Mouse (Mus musculus): ENCODE data around the gene Msi2.
A peak's percentile ranks its signal among the peaks of the same experiment; 100 is the strongest.

The Msi2 gene

GRCm38 (mm10) chr11:88718050-88718765 is at the start of gene Msi2:
Msi2 (minus strand) TSS chr11:88718513.
- peak; percentile 96 for DNase-seq

GRCm38 (mm10) chr11:88765635-88766034 is 47.3 kb upstream of the Msi2 start:
- DNase-seq: no peak

DNA sequence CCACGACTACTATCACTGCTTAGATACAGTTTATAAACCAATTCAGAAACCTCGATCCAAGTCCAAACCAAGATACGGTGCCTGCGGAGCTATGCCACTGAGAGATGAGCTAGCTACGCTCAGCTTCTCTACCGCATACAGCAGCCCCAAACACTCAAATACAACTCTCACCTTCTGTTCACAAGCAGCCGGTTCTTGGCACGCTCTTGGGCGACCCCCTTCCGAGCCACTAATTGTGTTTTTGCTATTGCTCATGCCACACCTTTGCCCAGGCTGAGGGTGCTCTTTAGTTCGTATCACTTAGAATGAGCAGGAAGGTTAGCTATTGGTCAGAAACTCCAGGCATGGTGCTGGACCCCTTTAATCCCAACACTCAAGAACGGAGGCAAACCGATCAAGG is 45.1 kb upstream of the Msi2 start:
- no peak for DNase-seq

DNA sequence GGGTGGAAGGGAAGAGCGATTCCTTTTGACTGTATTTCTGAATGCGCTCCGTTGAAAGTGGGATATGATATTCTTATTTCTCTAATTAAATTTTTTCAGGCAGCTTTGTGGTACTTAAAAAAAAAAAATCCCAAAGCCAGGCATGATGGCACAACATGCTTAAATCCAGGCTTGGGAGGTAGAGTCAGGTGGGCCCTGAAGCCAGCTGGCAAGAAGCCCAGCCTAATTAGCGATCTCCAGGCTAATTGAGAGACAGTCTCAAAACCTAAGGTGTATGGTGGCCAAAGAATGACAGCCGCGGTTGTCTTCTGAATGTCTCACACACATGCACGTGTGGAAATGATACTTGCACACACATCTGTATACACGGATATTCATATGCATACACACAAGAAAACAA is 41.2 kb upstream of the Msi2 start:
- DNase-seq: no peak

- DNase-seq: no peak
Observed at GRCm38 (mm10) chr11:88758402-88758801, 40.1 kb upstream of the Msi2 start.

- DNase-seq: no peak
Observed at GRCm38 (mm10) chr11:88745306-88745705, 27.0 kb upstream of the Msi2 start.

DNA sequence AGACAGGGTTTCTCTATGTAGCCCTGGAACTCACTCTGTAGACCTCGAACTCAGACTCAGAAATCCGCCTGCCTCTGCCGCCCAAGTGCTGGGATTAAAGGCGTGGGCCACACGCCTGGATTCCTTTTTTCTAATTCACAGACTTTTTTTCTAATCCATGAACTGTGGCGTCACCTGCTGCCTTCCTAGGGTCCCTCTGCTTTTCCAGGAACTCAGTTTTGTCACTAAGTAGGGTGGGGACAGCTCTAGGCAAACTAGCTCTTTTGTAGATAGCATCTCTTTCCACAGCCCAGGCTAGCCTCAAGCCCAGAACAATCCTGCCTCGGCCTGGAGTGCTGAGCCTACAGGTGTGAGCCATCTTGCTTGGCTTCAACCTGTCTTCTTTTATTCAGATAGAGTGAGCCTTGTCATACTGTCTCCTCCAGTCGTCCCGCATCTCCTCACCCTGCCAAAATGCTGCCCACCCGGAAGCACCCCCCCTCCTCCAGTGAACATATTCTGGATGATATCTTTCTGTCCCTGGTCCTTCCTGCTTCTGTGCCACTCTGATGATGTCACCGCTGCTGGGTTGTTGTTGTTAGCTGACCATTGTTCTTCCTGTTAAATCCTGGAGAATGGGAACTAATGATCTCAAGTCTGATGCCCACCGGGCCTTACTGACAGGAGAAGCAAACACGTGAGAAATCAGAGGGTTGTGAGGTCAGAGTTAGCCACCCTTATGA is 21.4 kb upstream of the Msi2 start:
- no peak for DNase-seq

DNA sequence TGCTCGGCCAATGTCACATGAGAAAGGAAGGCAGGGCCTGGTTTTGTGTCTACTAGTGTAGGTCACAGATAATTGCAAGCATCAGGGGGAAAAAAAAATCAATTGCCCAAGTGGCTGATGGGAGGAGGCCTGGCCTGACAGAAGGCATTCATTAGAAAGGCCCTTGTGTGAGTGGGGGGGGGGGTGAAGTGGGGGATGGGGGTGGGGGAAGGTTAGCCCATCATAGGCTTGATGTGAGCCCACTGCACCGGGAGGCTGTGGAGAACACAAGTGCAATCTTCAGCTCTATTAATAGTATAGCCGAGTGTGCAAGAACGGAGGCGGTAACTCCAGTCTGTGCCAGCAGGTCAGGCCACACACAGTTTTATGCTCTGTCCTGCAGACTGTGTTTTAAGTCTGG is 11.1 kb upstream of the Msi2 start:
- DNase-seq: no peak

GRCm38 (mm10) chr11:88728508-88728890 is 10.2 kb upstream of the Msi2 start:
- DNase-seq: peak; percentile 74

DNA sequence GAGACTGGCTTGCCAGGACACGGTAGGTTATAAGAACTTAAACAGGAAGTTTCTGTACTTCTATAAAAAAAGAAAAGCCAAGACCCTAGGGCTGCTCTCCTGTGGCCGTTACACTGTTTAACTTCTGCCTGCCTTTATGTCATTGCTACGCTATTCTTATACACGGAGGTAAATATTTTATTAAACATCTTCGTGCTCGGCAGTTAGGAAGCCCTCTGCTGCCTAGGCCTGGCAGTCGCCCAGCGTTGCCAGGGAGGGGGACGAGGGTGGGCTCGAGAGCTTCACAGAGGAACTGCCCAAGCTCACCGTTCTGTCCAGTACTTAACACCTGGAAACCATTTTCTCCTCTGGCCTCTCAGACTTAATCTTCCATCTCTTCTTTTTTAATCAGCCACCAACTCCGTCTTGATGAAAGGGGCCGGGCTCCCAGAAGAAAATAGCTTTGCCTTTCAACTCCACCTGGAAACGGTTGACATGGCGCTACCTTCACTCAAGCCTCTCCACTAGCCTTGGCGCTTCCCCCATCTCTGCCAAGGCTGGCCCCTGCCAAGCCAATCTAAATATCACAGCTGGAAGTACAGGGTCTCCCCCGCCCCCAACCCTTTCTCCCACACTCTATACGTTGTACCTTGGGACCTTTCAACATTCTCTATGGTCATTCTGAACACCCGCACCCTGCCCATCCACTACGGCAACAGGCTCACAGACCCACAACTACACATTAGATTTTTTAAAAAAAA is 9.6 kb upstream of the Msi2 start:
- no peak for DNase-seq

DNA sequence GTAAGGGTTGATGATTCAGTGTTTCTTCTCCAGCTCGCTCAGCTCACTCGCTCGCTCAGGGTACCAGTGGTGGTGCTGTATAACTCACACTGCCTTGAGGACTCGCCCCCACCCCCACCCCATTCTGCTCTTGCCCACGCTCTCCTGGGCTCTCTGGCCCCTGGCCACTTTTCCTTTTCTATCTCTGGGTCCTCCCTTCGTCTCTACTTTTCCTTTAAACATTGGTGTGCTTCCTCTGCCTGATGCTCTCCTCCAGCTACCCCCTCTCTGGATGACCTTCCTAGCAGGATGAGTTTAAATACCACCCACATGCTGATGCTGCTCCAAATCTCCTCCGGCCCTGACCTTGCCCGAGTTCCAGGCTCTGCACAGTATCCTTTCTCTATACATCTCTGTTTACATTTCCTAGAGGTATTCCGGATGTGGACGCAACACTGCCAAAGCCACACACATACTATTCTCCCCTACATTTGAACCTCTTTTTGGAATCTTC is 2.9 kb upstream of the Msi2 start:
- no peak for DNase-seq

DNA sequence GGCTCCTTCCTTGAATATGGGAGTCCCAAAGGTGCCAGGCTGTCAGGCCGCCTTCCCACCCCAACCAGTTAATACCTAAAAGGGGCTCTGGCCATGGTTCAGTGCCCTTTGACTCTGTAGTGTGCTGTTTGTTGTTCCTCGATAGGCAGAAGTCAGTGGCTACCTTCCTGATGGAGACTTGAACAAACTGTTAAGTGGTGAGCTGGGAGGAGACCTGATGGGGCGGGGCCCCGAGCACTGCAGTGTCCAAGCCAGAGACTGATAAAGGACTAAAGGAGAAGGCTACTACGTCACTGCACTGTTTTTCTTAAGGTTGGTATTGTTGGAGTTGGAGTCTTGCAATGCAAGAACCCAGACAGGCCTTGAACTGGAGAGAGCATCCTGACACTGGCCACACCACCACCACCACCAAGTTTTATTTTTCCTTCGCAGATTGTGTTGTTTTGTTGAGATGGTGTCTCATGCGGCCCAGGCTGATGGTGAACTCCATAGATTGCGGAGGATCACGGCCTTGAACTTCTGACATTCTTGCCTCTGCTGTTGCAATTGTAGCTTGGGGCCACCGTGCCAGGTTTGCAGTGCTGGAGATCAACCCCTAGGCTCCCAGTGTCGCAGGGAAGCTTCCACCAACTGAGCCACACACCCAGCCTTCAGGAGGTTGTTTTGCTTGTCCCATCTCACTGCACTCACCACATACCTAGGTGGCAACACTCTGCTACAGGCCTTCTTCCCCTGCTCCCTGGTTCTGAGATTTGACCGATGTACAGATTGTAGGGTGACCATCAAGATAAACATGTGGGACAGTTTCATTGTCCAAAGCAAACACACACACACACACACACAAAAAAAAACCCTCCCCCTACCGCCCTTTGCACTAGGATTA is 2.2 kb upstream of the Msi2 start:
- DNase-seq: no peak

GRCm38 (mm10) chr11:88719601-88720000 is 1.3 kb upstream of the Msi2 start:
- no peak for DNase-seq

DNA sequence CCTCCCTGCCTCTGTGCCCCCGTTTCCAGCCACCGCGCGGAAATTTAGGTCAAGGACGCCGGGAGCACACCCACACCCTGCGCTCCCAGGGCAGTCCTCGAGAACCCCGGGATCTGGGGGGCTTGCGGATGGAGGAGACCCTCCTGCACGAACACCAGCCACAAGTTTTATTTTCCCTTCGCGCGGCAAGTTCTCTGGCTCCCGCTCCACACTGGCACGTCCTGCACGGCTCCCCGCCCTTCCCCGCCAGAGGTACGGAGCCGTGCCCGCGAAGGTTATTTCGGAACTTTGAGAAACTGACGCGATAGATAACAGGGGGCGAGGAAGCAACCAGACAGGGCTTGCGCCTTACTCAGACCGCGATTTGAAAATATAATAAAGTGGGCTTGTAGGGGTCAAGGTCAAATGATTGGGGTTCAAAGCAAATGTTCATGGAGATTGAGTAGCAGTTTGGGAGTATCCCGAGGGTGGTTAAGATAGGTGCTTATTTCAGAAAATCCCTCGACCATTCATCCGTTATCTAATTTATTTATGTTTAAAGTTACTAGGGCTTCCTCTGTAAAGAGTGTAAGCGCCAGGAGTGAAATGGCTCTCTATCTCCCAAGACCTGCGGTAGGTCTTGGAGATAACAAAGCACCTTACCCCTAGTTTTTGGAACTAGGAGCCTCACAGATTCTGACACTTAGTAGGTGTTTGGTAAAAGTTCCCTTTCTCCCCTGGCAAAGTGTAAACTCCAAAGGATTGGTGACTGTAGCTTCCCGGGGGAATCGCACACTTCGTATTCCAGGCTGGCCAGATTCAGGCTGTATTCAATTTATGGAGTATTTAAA is 668 bp upstream of the Msi2 start:
- no peak for DNase-seq

GRCm38 (mm10) chr11:88717644-88718049 is 666 bp downstream of the Msi2 start:
- DNase-seq: no peak

- DNase-seq: peak; percentile 30
Observed at GRCm38 (mm10) chr11:88717016-88717643, 1.2 kb downstream of the Msi2 start.

GRCm38 (mm10) chr11:88716061-88716994 is 2.0 kb downstream of the Msi2 start:
- DNase-seq: peak; percentile 36

DNA sequence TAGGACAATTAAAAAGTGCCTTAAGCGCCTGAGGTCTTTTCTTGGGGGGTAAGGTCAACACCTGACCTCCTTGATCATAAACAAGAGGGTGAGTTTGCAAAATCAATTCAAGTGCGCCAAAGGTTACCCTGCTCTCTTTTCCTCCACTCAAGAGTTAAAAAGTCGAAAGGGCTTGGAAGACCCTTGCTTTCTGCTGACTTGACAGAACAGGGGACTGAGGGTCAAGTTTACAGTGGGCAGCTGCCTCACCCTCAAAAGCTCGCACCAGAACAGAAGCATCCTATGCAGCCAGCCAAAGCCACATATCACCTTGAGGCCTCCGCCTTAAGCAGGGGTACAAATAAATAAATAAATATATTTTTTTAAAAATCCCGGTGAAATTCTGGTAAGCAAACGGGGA is 3.0 kb downstream of the Msi2 start:
- no peak for DNase-seq

DNA sequence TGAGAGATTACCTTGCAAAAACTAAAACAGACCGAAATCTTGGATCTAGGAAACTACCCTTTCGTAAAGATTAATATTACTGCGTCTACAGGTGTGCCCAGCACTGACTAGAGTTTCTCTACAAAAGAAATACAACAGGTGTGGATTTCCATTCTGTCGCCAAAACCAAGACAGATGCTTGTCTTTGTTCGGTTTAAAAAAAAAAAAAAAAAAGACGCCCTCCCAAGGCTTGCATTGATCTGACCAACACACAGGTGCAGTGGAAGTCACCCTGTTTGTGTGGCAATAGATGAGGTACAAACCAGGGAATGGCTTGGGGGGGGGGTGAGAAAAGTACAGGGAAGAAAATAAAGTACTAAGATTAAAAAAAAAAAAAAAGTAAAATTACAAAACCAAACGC is 4.2 kb downstream of the Msi2 start:
- no peak for DNase-seq

DNA sequence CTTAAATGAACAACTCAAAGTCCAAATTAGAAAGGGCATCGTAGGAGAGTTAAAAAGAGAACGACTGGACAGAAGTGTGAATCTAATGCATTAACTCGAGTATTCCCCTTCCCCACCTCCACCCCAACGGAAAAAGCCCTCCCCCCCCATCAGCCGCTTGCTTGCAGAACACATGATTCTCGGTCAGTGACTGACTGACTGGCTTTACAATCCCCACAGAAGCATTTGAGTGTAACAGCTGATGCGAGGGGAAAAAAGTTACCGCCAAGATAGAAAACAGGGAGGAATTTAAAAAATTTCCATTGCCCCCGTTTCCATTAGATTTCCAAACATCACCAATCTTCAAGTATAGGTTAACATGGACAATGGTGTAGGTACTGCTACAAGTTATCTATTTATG is 4.8 kb downstream of the Msi2 start:
- DNase-seq: no peak
